In genomic region chr14:73394263-73395006, GRCm38 (mm10) we compare ENCODE assay signal across 26 mouse cellular contexts. TPM values are rescaled to one million over a fixed set of nuclear protein-coding genes. Genes with fewer than 3 reads are reported as not detected.
DNase-seq lines count a peak whose midpoint lies in the region; ATAC-seq lines count a peak whose summit lies in the region.
"Had no signal": no experiment of that assay in that cellular context is flagged by ENCODE, and none has a peak within 500 bp of the region (broad histone marks: within the 10 kb centered on the region; RNA-seq: fewer than 3 reads in every experiment).

No protein-coding gene starts in this region.

- H3K27ac ChIP-seq in heart, embryonic 14.5 days (replicated peaks in 1 of 2; ENCODE audit: control insufficient read depth in 1 of 2, insufficient read depth in 1 of 2, low read depth in 2 of 2, low read length in 2 of 2), result peak overlapping the region; percentile 1 to 61; a peak in 2 of 4 replicates
- H3K27ac ChIP-seq in heart, embryonic 11.5 days (ENCODE audit: low read depth, low read length), result no peak overlapping the region
- 0 out of 2 replicates have a peak overlapping the region, but pooled peaks have one; percentile 8 for H3K27ac ChIP-seq in lung, embryonic 15.5 days
- H3K27ac ChIP-seq in intestine, embryonic 15.5 days, result no peak overlapping the region
- peak overlapping the region; percentile 17 for H3K27ac ChIP-seq in stomach, embryonic 16.5 days (ENCODE audit: low read length)
- H3K27ac ChIP-seq: forebrain, embryonic 10.5 days; forebrain, embryonic 15.5 days; liver, embryonic 15.5 days; macrophage; midbrain, embryonic 13.5 days had no signal

- no peaks in the 10 kb centered on the region for H3K9me3 ChIP-seq in heart, embryonic 14.5 days (ENCODE audit: control insufficient read depth, low read length)
- no peaks in the 10 kb centered on the region for H3K9me3 ChIP-seq in heart, embryonic 11.5 days (replicated peaks; ENCODE audit: control insufficient read depth, low read length)
- H3K9me3 ChIP-seq in lung, embryonic 15.5 days, result no peaks in the 10 kb centered on the region
- no peaks in the 10 kb centered on the region for H3K9me3 ChIP-seq in intestine, embryonic 15.5 days
- no peaks in the 10 kb centered on the region for H3K9me3 ChIP-seq in stomach, embryonic 16.5 days (replicated peaks; ENCODE audit: control insufficient read depth, low read length)
- H3K9me3 ChIP-seq: forebrain, embryonic 10.5 days; forebrain, embryonic 15.5 days; G1E; liver, embryonic 15.5 days; midbrain, embryonic 13.5 days had no signal

- H3K4me2 ChIP-seq in heart, embryonic 14.5 days (ENCODE audit: low read length), result no peak overlapping the region
- no peak overlapping the region for H3K4me2 ChIP-seq in heart, embryonic 11.5 days
- no peak overlapping the region for H3K4me2 ChIP-seq in lung, embryonic 15.5 days
- H3K4me2 ChIP-seq in intestine, embryonic 15.5 days (replicated peaks), result no peak overlapping the region
- no peak overlapping the region for H3K4me2 ChIP-seq in stomach, embryonic 16.5 days (ENCODE audit: low read depth, low read length)
- H3K4me2 ChIP-seq: forebrain, embryonic 15.5 days; liver, embryonic 15.5 days; lung, embryonic 14.5 days; midbrain, embryonic 13.5 days had no signal

- no peak overlapping the region for H3K9ac ChIP-seq in heart, embryonic 14.5 days (ENCODE audit: low read length)
- H3K9ac ChIP-seq in heart, embryonic 11.5 days (ENCODE audit: low read depth, low read length), result no peak overlapping the region
- H3K9ac ChIP-seq in lung, embryonic 15.5 days, result no peak overlapping the region
- no peak overlapping the region for H3K9ac ChIP-seq in intestine, embryonic 15.5 days
- H3K9ac ChIP-seq in stomach, embryonic 16.5 days (ENCODE audit: low read length), result no peak overlapping the region
- H3K9ac ChIP-seq: forebrain, embryonic 15.5 days; liver, embryonic 15.5 days; lung, embryonic 14.5 days; midbrain, embryonic 13.5 days had no signal

- H3K36me3 ChIP-seq in heart, embryonic 14.5 days (ENCODE audit: control insufficient read depth, insufficient read depth, low read length), result no peaks in the 10 kb centered on the region
- H3K36me3 ChIP-seq in heart, embryonic 11.5 days (ENCODE audit: control insufficient read depth, insufficient read depth, low read length), result no peaks in the 10 kb centered on the region
- no peaks in the 10 kb centered on the region for H3K36me3 ChIP-seq in lung, embryonic 15.5 days
- H3K36me3 ChIP-seq in intestine, embryonic 15.5 days, result no peaks in the 10 kb centered on the region
- H3K36me3 ChIP-seq in stomach, embryonic 16.5 days (ENCODE audit: control insufficient read depth, insufficient read depth, low read length), result no peaks in the 10 kb centered on the region
- H3K36me3 ChIP-seq: forebrain, embryonic 10.5 days; forebrain, embryonic 15.5 days; G1E; liver, embryonic 15.5 days; midbrain, embryonic 13.5 days had no signal

- no peak for ATAC-seq in heart, embryonic 14.5 days (ENCODE audit: insufficient number of reproducible peaks, insufficient read depth, low FRiP score, low read depth)
- no peak for ATAC-seq in heart, embryonic 11.5 days (replicated peaks; ENCODE audit: insufficient number of reproducible peaks, low FRiP score, low TSS enrichment)
- ATAC-seq in lung, embryonic 15.5 days (ENCODE audit: borderline replicate concordance, extremely low read depth, low FRiP score, low TSS enrichment), result no peak
- peak; percentile 77 for ATAC-seq in intestine, embryonic 15.5 days
- peak; percentile 83 for ATAC-seq in stomach, embryonic 16.5 days (ENCODE audit: insufficient read depth, low FRiP score)
- ATAC-seq: forebrain, embryonic 15.5 days; hindbrain, embryonic 16.5 days; midbrain, embryonic 13.5 days had no signal

- WGBS in heart, embryonic 14.5 days, result 48% methylated on average over 5 of the region's 5 CpGs
- 57% methylated on average over 5 of the region's 5 CpGs for WGBS in heart, embryonic 11.5 days (ENCODE audit: insufficient replicate concordance)
- WGBS in lung, embryonic 15.5 days, result 36% methylated on average over 5 of the region's 5 CpGs
- 37% methylated on average over 5 of the region's 5 CpGs for WGBS in intestine, embryonic 15.5 days
- 41% methylated on average over 5 of the region's 5 CpGs for WGBS in stomach, embryonic 16.5 days

- H3K4me1 ChIP-seq in heart, embryonic 14.5 days (ENCODE audit: control insufficient read depth in 2 of 2, insufficient read depth in 2 of 2, low read length in 2 of 2), result peaks cover 5 to 7% of the 10 kb centered on the region in 2 experiments
- peaks cover 12% of the 10 kb centered on the region for H3K4me1 ChIP-seq in heart, embryonic 11.5 days (ENCODE audit: control insufficient read depth, insufficient read depth, low read length)
- H3K4me1 ChIP-seq in lung, embryonic 15.5 days, result peaks cover 12% of the 10 kb centered on the region
- H3K4me1 ChIP-seq in intestine, embryonic 15.5 days (replicated peaks), result no peaks in the 10 kb centered on the region
- peaks cover 13% of the 10 kb centered on the region for H3K4me1 ChIP-seq in stomach, embryonic 16.5 days (ENCODE audit: control insufficient read depth, insufficient read depth, low read length)
- H3K4me1 ChIP-seq: forebrain, embryonic 15.5 days; midbrain, embryonic 13.5 days had no signal

- no peak for DNase-seq in lung, postnatal 14 days
- DNase-seq in yolk sac, embryonic 10.5 days (ENCODE audit: low spot score), result no peak
- DNase-seq in testis, postnatal 10 days (ENCODE audit: low spot score), result no peak
- DNase-seq: adrenal gland, adult 8-10 months; cerebellum, adult 8-10 months; cerebellum, postnatal 25 days; gastrocnemius, postnatal 10 days; heart, postnatal 14 days; kidney, adult 9 months; kidney, postnatal 10 days; layer of hippocampus, postnatal 36 days; lung, embryonic 14.5 days; right cerebral cortex, postnatal 14 days; thymus, postnatal 4 days had no signal

- no peaks in the 10 kb centered on the region for H3K27me3 ChIP-seq in heart, embryonic 14.5 days (ENCODE audit: control insufficient read depth, insufficient read depth, low read length)
- H3K27me3 ChIP-seq in heart, embryonic 11.5 days (ENCODE audit: control insufficient read depth, insufficient read depth, low read length), result no peaks in the 10 kb centered on the region
- no peaks in the 10 kb centered on the region for H3K27me3 ChIP-seq in lung, embryonic 15.5 days
- H3K27me3 ChIP-seq in intestine, embryonic 15.5 days (replicated peaks), result no peaks in the 10 kb centered on the region
- no peaks in the 10 kb centered on the region for H3K27me3 ChIP-seq in stomach, embryonic 16.5 days (ENCODE audit: control insufficient read depth, insufficient read depth, low read length)
- H3K27me3 ChIP-seq: forebrain, embryonic 15.5 days; liver, embryonic 15.5 days; midbrain, embryonic 13.5 days had no signal

- H3K4me3 ChIP-seq in heart, embryonic 14.5 days (ENCODE audit: control insufficient read depth in 1 of 2, insufficient read depth in 1 of 2, low read depth in 1 of 2, low read length in 2 of 2), result no peak overlapping the region
- H3K4me3 ChIP-seq in heart, embryonic 11.5 days (ENCODE audit: low read depth, low read length), result no peak overlapping the region
- no peak overlapping the region for H3K4me3 ChIP-seq in lung, embryonic 15.5 days
- no peak overlapping the region for H3K4me3 ChIP-seq in intestine, embryonic 15.5 days (replicated peaks)
- no peak overlapping the region for H3K4me3 ChIP-seq in stomach, embryonic 16.5 days (replicated peaks; ENCODE audit: low read length)
- H3K4me3 ChIP-seq: forebrain, embryonic 10.5 days; forebrain, embryonic 15.5 days; liver, embryonic 15.5 days; midbrain, embryonic 13.5 days had no signal

RNA-seq across cellular contexts. Expression of gene Itm2b, which starts 9.3 kb away (rescaled TPM):
- 843 and 883 TPM in 2 replicates for polyA plus RNA-seq in heart, embryonic 14.5 days (2014; fragmentation: Nextera tagmentation; extraction: Ambion mirVana)
- 513 and 567 TPM in 2 replicates for polyA plus RNA-seq in heart, embryonic 11.5 days (2014; fragmentation: Nextera tagmentation; extraction: Ambion mirVana)
- polyA plus RNA-seq in lung, embryonic 15.5 days (2015; fragmentation: Nextera tagmentation; extraction: Ambion mirVana), result 797 and 873 TPM in 2 replicates
- 668 and 678 TPM in 2 replicates for polyA plus RNA-seq in intestine, embryonic 15.5 days (2015; fragmentation: Nextera tagmentation; extraction: Ambion mirVana)
- 1,005 and 1,128 TPM in 2 replicates for polyA plus RNA-seq in stomach, embryonic 16.5 days (2015; fragmentation: Nextera tagmentation; extraction: Ambion mirVana)

Comparison
In these comparisons a context has a peak if more than half of its experiments do, and no peak if none do; other contexts are left out.
1. H3K27ac ChIP-seq: peak in heart, embryonic 14.5 days (2 of 2), lung, embryonic 15.5 days (single experiment) and stomach, embryonic 16.5 days (single experiment); none in heart, embryonic 11.5 days (single experiment) and intestine, embryonic 15.5 days (single experiment).
2. ATAC-seq: peak in intestine, embryonic 15.5 days (single experiment) and stomach, embryonic 16.5 days (single experiment); none in heart, embryonic 14.5 days (single experiment), heart, embryonic 11.5 days (single experiment) and lung, embryonic 15.5 days (single experiment).